30 mouse cellular contexts compared by ENCODE assay signal in genomic region chr10:98878636-98879035, GRCm38 (mm10). TPM values are rescaled to one million over a fixed set of nuclear protein-coding genes. Genes with fewer than 3 reads are reported as not detected.
DNase-seq lines count a peak whose midpoint lies in the region; ATAC-seq and TF ChIP-seq lines count a peak whose summit lies in the region.
"Had no signal": no experiment of that assay in that cellular context is flagged by ENCODE, and none has a peak within 500 bp of the region (broad histone marks: within the 10 kb centered on the region; RNA-seq: fewer than 3 reads in every experiment).

No protein-coding gene starts in this region.

- peak overlapping the region; percentile 27 for H3K27ac ChIP-seq in liver, embryonic 13.5 days
- H3K27ac ChIP-seq in bone marrow macrophage, adult 2 months (ENCODE audit: insufficient read depth, low read depth, low read length): peak overlapping the region; percentile 41
- peak overlapping the region; percentile 30; the same call in 1 of the 2 replicates for H3K27ac ChIP-seq in liver, embryonic 16.5 days (ENCODE audit: low read length)
- no peak overlapping the region for H3K27ac ChIP-seq in forebrain, embryonic 11.5 days (ENCODE audit: low read depth, low read length)
- no peak overlapping the region for H3K27ac ChIP-seq in midbrain, embryonic 13.5 days
- H3K27ac ChIP-seq: embryonic facial prominence, embryonic 10.5 days; embryonic facial prominence, embryonic 15.5 days; forebrain, embryonic 13.5 days; hindbrain, embryonic 13.5 days; kidney, embryonic 15.5 days; limb, embryonic 10.5 days; limb, embryonic 15.5 days; lung, embryonic 15.5 days; neural tube, embryonic 12.5 days had no signal

- no peak for ATAC-seq in liver, embryonic 13.5 days (ENCODE audit: low read depth)
- no peak for ATAC-seq in liver, embryonic 16.5 days (ENCODE audit: low read depth)
- ATAC-seq in forebrain, embryonic 11.5 days (replicated peaks; ENCODE audit: low FRiP score): no peak
- no peak for ATAC-seq in midbrain, embryonic 13.5 days
- ATAC-seq: forebrain, embryonic 13.5 days had no signal

- H3K27me3 ChIP-seq in liver, embryonic 13.5 days: no peaks in the 10 kb centered on the region
- no peaks in the 10 kb centered on the region for H3K27me3 ChIP-seq in liver, embryonic 16.5 days (ENCODE audit: control insufficient read depth, insufficient read depth, low read depth, low read length)
- no peaks in the 10 kb centered on the region for H3K27me3 ChIP-seq in forebrain, embryonic 11.5 days (ENCODE audit: control insufficient read depth, insufficient read depth, low read length)
- H3K27me3 ChIP-seq in midbrain, embryonic 13.5 days: no peaks in the 10 kb centered on the region
- H3K27me3 ChIP-seq: embryonic facial prominence, embryonic 15.5 days; forebrain, embryonic 13.5 days; hindbrain, embryonic 13.5 days; kidney, embryonic 15.5 days; limb, embryonic 15.5 days; lung, embryonic 15.5 days; neural tube, embryonic 12.5 days had no signal

- H3K4me2 ChIP-seq in liver, embryonic 13.5 days: no peak overlapping the region
- H3K4me2 ChIP-seq in liver, embryonic 16.5 days (ENCODE audit: low read depth, low read length): no peak overlapping the region
- H3K4me2 ChIP-seq in forebrain, embryonic 11.5 days (ENCODE audit: low read depth, low read length, severe bottlenecking): no peak overlapping the region
- H3K4me2 ChIP-seq in midbrain, embryonic 13.5 days (replicated peaks): no peak overlapping the region
- H3K4me2 ChIP-seq: embryonic facial prominence, embryonic 15.5 days; forebrain, embryonic 13.5 days; heart, embryonic 11.5 days; hindbrain, embryonic 13.5 days; kidney, embryonic 15.5 days; limb, embryonic 15.5 days; lung, embryonic 15.5 days; midbrain, embryonic 11.5 days; neural tube, embryonic 12.5 days had no signal

- no peak overlapping the region for H3K4me3 ChIP-seq in liver, embryonic 13.5 days (replicated peaks)
- no peak overlapping the region for H3K4me3 ChIP-seq in bone marrow macrophage, adult 2 months (ENCODE audit: insufficient read depth, low read length)
- H3K4me3 ChIP-seq in liver, embryonic 16.5 days (ENCODE audit: low read depth, low read length): no peak overlapping the region
- H3K4me3 ChIP-seq in forebrain, embryonic 11.5 days (ENCODE audit: low read depth, low read length): no peak overlapping the region
- no peak overlapping the region for H3K4me3 ChIP-seq in midbrain, embryonic 13.5 days (replicated peaks)
- H3K4me3 ChIP-seq: embryonic facial prominence, embryonic 10.5 days; embryonic facial prominence, embryonic 15.5 days; forebrain, embryonic 13.5 days; hindbrain, embryonic 13.5 days; kidney, embryonic 15.5 days; limb, embryonic 10.5 days; limb, embryonic 15.5 days; lung, embryonic 15.5 days; myocyte; neural tube, embryonic 12.5 days had no signal

- no peaks in the 10 kb centered on the region for H3K36me3 ChIP-seq in liver, embryonic 13.5 days
- no peaks in the 10 kb centered on the region for H3K36me3 ChIP-seq in liver, embryonic 16.5 days (ENCODE audit: control insufficient read depth, insufficient read depth)
- H3K36me3 ChIP-seq in forebrain, embryonic 11.5 days (ENCODE audit: control insufficient read depth, insufficient read depth, low read length): no peaks in the 10 kb centered on the region
- H3K36me3 ChIP-seq in midbrain, embryonic 13.5 days: no peaks in the 10 kb centered on the region
- H3K36me3 ChIP-seq: embryonic facial prominence, embryonic 10.5 days; embryonic facial prominence, embryonic 15.5 days; hindbrain, embryonic 13.5 days; kidney, embryonic 15.5 days; limb, embryonic 10.5 days; limb, embryonic 15.5 days; lung, embryonic 15.5 days; neural tube, embryonic 12.5 days had no signal

- no peak for TF ChIP-seq POLR2A in bone marrow macrophage, adult 2 months (IDR thresholded peaks at IDR 0.05; ENCODE audit: borderline replicate concordance, low read depth, low read length)

- no peak overlapping the region for H3K9ac ChIP-seq in liver, embryonic 13.5 days
- no peak overlapping the region for H3K9ac ChIP-seq in liver, embryonic 16.5 days (ENCODE audit: low read depth, low read length)
- no peak overlapping the region for H3K9ac ChIP-seq in forebrain, embryonic 11.5 days (ENCODE audit: low read length)
- H3K9ac ChIP-seq in midbrain, embryonic 13.5 days (replicated peaks): no peak overlapping the region
- H3K9ac ChIP-seq: embryonic facial prominence, embryonic 15.5 days; forebrain, embryonic 13.5 days; hindbrain, embryonic 13.5 days; kidney, embryonic 15.5 days; limb, embryonic 15.5 days; lung, embryonic 15.5 days; neural tube, embryonic 12.5 days had no signal

- no peaks in the 10 kb centered on the region for H3K9me3 ChIP-seq in liver, embryonic 13.5 days (replicated peaks)
- no peaks in the 10 kb centered on the region for H3K9me3 ChIP-seq in liver, embryonic 16.5 days (replicated peaks; ENCODE audit: control insufficient read depth, low read length)
- H3K9me3 ChIP-seq in forebrain, embryonic 11.5 days (ENCODE audit: control insufficient read depth, low read length): no peaks in the 10 kb centered on the region
- no peaks in the 10 kb centered on the region for H3K9me3 ChIP-seq in midbrain, embryonic 13.5 days
- H3K9me3 ChIP-seq: embryonic facial prominence, embryonic 10.5 days; embryonic facial prominence, embryonic 15.5 days; forebrain, embryonic 13.5 days; hindbrain, embryonic 13.5 days; kidney, embryonic 15.5 days; limb, embryonic 10.5 days; limb, embryonic 15.5 days; lung, embryonic 15.5 days; neural tube, embryonic 12.5 days had no signal

- peaks cover 39% of the 10 kb centered on the region for H3K4me1 ChIP-seq in liver, embryonic 13.5 days (replicated peaks)
- H3K4me1 ChIP-seq in bone marrow macrophage, adult 2 months (ENCODE audit: control insufficient read depth, insufficient read depth, low read length): peaks cover 40% of the 10 kb centered on the region
- peaks cover 19% of the 10 kb centered on the region for H3K4me1 ChIP-seq in liver, embryonic 16.5 days (ENCODE audit: control insufficient read depth, low read depth, low read length)
- H3K4me1 ChIP-seq in forebrain, embryonic 11.5 days (replicated peaks; ENCODE audit: control insufficient read depth, insufficient read depth, low read length): no peaks in the 10 kb centered on the region
- H3K4me1 ChIP-seq in midbrain, embryonic 13.5 days (replicated peaks): no peaks in the 10 kb centered on the region
- H3K4me1 ChIP-seq: embryonic facial prominence, embryonic 10.5 days; embryonic facial prominence, embryonic 15.5 days; forebrain, embryonic 13.5 days; hindbrain, embryonic 13.5 days; kidney, embryonic 15.5 days; limb, embryonic 10.5 days; limb, embryonic 15.5 days; lung, embryonic 15.5 days; neural tube, embryonic 12.5 days had no signal

- TF ChIP-seq CTCF in bone marrow macrophage, adult 2 months (IDR thresholded peaks at IDR 0.05; ENCODE audit: low read depth, low read length): no peak

- DNase-seq in liver, embryonic 13.5 days: no peak
- no peak for DNase-seq in liver
- DNase-seq in forebrain, embryonic 11.5 days (ENCODE audit: low spot score): no peak
- DNase-seq in kidney, postnatal 36 days: no peak
- DNase-seq: adrenal gland, postnatal 14 days; cerebellum, adult 2 months; cerebellum, postnatal 14 days; gastrocnemius, postnatal 36 days; heart, adult 18-20 months; heart, postnatal 4 days; kidney, adult 11 months; kidney, postnatal 25 days; right cerebral cortex, adult 18-20 months; spleen, adult 18-20 months; thymus, postnatal 4 days had no signal

- WGBS in liver, embryonic 13.5 days (ENCODE audit: insufficient replicate concordance): 75% methylated on average over 2 of the region's 2 CpGs
- WGBS in liver, embryonic 16.5 days (ENCODE audit: insufficient replicate concordance): 78% methylated on average over 2 of the region's 2 CpGs
- 54% methylated on average over 2 of the region's 2 CpGs for WGBS in forebrain, embryonic 11.5 days
- WGBS in midbrain, embryonic 13.5 days: 65% methylated on average over 2 of the region's 2 CpGs

RNA-seq across cellular contexts. Expression of gene Atp2b1, which starts 35.6 kb away (rescaled TPM):
- polyA plus RNA-seq in liver, embryonic 13.5 days (2015; fragmentation: Nextera tagmentation; extraction: Ambion mirVana): 38.1 and 43.9 TPM in 2 replicates
- 252 and 272 TPM in 2 replicates for polyA plus RNA-seq in bone marrow macrophage, adult 2 months (2012; ENCODE audit: insufficient read depth, insufficient read length, missing spikeins)
- 27.4 and 29.0 TPM in 2 replicates for polyA plus RNA-seq in liver, embryonic 16.5 days (2015; fragmentation: Nextera tagmentation; extraction: Ambion mirVana)
- polyA plus RNA-seq in forebrain, embryonic 11.5 days (2014; fragmentation: Nextera tagmentation; extraction: Ambion mirVana): 81.8 and 83.3 TPM in 2 replicates
- 160 and 175 TPM in 2 replicates for polyA plus RNA-seq in midbrain, embryonic 13.5 days (2015; fragmentation: Nextera tagmentation; extraction: Ambion mirVana)

Comparison
In these comparisons a context has a peak if more than half of its experiments do, and no peak if none do; other contexts are left out.
1. H3K27ac ChIP-seq: peak in liver, embryonic 13.5 days (single experiment), bone marrow macrophage, adult 2 months (single experiment) and liver, embryonic 16.5 days (single experiment); none in forebrain, embryonic 11.5 days (single experiment) and midbrain, embryonic 13.5 days (single experiment).